Mouse (Mus musculus) T-helper 1 cell (primary cell): ENCODE results near the gene Abtb2.

Source experiments
- in situ Hi-C: fragments of 300-600 bp; cut with MboI, MseI; formaldehyde crosslinking; loops from one replicate; pipeline ENCODE4 v1.15.1; 2025; ENCODE audit warnings: high pct_unique_total_duplicates

The Abtb2 gene

DNA sequence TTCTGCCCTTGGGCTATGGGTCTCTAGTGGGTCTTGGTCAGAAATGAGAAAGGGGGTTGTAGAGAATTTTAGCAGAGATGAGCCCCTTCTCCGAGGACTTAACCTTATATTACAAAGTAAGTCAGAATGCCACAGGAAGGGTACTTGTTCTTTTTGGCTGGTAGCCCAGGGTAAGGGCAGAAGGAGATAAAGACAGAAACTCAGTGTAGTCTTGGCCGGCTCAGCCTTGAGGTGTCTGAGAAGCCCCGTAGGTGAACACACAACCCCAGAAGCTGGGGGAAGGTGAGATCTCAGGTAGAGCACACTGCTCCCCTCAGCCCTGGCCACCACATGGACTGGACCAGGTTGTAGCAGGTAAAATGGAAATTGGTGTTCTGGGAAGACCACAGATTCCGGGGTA is 93.1 kb downstream of the Abtb2 start:
- in situ Hi-C loops = loop anchor here (25.0 kb wide), 1 partner anchor 1203 kb away; the partner anchor contains the start of gene Ccdc73

DNA sequence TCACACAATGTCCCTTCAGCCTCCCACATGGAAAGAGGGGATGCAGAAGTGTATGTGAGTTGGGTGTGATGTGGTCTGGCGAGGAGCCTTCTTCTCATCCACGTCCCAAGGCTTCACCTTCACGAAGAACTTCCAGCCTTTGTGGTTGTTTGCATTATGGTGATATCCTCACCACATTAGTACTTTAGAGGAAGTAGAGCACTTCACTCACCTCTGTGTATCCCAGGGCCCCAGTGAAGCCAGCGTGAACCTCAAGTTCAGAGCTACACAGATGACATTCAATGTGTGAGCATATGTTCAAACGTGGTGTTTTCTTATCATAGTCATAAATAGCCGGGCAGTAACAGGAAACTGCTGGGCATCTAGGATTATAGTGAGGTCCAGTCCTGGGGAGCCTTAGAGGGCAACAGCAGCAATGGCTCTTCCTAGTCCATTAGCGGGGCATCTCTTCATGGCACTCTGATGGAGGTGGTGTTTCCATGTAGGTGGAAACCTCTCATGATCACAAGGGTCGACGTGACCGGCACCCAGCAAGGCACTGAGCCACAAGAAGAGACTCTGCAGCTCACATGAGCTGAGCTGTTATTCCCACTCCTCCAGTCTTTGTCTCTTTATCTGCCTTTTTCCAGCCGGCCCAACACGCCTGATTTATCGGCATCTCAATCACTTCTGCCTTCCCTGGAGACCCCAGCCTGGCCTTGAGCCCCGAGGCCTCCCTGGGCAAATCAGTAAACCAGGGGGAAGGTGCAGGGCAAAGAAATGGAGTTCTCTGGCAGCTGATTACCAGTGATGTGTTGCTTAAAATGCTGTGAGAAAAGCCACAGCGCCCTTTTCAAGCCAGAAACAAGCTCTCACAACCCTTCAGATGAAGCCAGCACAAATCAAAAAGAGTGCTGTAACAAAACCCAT is 93.8 kb downstream of the Abtb2 start:
- in situ Hi-C loops = loop anchor here (25.0 kb wide), 1 partner anchor 1202 kb away; the partner anchor contains the start of gene Ccdc73

DNA sequence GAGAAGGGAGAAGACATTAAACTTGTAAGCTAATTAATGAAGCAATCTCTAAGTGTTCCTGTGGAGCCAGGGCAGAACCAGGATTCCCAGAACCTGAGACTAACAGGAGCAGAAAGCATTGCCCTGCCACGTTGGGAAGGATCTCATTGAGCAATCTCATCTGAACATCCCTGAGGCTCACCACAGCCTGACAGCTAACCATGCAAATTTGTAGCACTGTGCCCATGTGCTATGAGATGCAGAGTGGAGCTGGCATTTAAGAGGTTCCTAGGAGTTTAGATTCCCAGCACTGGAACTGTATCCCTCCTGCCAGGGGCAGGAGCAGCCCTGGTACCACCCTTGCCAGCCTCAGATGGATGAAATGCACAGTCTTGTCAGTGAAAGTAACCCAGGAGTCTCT is 95.6 kb downstream of the Abtb2 start:
- in situ Hi-C loops = loop anchor here (25.0 kb wide), 1 partner anchor 1201 kb away; the partner anchor contains the start of gene Ccdc73

DNA sequence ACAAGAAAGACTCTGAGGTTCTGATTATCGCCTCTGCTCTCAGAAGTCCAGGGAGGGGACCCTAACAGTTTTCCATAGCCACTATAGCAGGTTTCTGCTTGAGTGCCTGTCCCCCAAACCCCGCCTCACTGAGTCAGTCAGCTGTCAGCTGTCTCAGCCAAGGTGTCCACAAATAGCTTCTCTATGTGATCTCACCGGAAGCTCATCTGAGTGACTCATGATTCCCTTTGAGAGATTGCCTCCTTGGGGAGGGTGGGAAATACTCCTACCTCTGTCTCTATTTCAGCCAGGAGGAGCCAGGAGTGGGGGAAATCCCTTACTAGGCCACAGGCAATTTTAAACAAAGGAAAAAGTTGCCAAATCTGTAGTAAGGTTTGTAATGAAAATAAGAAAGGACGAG is 96.0 kb downstream of the Abtb2 start:
- in situ Hi-C loops = loop anchor here (25.0 kb wide), 1 partner anchor 1200 kb away; the partner anchor contains the start of gene Ccdc73

DNA sequence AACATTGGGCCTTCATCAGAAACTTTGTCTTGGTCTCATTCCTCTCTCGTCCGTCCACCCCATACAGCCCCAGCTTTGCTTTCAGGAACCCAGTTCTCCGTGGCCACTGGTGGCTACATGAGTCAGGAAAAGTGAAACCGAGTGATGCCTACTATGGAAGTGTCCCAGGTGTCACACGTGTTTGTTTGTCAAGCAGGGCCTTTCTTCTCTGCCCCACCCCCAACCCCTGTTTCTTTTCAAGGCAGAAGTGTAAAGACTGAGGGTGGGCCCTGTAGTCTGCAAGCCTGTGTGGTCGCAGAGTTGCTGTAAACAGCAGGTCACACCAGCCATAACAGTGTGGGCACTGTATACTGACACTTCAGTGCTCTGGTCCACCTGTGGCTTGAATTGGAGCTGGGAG is 98.2 kb downstream of the Abtb2 start:
- in situ Hi-C loops = loop anchor here (25.0 kb wide), 1 partner anchor 1198 kb away; the partner anchor contains the start of gene Ccdc73

DNA sequence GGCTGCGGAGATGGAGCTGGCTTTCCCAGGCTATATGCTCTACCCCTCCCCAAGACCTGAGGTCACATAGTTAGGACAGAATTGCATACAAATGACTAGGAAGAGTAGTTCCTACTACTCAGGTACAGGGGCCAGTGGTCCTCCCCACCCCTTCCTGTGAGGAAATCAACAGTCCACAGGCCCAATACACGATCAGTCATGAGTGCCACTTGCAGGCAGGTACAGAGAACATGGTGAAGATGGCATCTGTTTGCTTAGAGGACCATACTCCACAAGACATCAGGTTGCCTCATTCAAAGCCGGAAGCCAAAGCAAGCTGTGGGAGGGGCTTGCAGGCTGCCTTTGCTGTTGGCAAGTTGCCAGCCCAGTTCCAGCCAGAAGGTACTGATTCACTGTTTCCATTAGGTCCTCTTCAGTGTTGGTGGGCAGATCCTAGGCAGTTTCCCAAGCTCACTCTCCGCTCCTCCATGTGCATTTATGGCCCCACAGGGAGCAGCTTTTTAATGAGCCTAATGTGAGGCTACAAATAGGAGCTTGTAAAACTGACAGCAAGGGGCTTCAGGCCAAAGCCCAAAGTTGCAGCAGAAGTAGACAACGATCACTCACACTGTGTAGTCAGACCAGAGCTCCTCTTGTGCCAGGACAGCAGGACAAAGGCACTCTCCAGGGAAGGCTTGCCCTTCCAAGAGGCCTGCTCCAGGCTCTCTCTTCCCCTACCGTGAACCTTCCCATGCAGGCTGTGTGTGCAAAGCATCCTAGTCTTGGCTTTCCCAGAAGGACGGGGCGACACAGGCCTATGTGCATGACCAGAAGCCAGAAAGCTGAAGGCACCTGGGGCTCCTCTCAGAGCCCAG is 102.1 kb downstream of the Abtb2 start:
- in situ Hi-C loops = loop anchor here (25.0 kb wide), 1 partner anchor 1194 kb away; the partner anchor contains the start of gene Ccdc73

DNA sequence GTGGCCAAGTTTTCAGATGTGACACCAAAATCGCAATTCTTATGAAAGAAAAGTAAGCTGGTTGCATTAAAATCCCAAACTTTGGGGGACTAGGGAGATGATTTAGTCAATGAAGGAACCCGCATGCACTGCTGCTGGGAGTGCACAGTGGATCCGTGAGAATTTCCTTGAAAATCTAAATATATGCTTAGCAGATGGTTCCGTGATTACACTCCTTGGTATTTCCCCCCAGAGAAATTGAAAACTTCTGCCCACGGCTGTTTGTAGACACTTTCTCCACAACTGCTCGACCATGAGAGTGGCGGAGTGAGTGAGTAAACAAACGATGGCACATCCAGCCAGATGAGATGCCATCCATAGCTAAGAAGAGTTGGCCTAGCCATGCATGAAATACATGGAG is 102.8 kb downstream of the Abtb2 start:
- in situ Hi-C loops = loop anchor here (25.0 kb wide), 1 partner anchor 1193 kb away; the partner anchor contains the start of gene Ccdc73

DNA sequence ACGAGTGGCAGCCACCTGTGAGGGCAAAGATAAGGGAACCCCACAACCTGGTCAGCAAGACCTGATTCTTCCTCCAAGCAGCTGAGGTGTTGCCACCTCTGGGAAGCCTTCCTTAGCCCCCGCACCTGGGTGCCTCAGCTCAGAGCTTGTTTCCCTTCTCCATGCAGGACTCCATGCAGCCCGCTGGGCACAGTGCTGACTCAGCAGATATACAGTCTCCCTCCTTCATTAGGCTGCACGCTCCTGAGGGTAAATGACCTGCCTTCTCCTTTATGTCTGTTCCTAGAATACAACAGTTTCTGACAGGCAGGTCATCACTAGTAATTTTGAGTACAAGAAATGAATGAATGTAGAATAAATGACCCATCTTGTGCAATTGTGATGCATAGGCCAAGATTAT is 103.5 kb downstream of the Abtb2 start:
- in situ Hi-C loops = loop anchor here (25.0 kb wide), 1 partner anchor 1193 kb away; the partner anchor contains the start of gene Ccdc73

DNA sequence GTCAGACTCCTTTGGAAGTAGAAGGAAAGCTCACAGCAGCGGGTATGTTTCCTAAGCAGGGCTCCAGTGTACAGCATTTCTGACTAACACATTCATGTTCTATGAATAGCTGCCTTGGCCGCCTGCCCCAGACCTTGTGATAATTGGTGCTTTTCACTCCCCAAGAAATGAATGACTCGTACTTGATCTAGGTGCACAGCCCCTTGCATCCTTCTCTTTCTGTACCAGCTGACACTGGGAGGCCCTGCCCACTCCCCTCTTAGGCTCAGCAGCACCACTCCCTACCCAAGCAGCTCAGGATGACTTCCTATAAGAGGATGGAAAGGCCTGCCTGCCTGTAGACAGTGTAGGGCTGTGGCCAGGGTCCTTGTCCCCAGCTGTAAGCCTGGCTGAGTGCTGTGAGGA is 104.2 kb downstream of the Abtb2 start:
- in situ Hi-C loops = loop anchor here (5.0 to 25.0 kb wide), 3 partner anchors 33 to 1192 kb away; partner anchors contain the start of gene Ccdc73

DNA sequence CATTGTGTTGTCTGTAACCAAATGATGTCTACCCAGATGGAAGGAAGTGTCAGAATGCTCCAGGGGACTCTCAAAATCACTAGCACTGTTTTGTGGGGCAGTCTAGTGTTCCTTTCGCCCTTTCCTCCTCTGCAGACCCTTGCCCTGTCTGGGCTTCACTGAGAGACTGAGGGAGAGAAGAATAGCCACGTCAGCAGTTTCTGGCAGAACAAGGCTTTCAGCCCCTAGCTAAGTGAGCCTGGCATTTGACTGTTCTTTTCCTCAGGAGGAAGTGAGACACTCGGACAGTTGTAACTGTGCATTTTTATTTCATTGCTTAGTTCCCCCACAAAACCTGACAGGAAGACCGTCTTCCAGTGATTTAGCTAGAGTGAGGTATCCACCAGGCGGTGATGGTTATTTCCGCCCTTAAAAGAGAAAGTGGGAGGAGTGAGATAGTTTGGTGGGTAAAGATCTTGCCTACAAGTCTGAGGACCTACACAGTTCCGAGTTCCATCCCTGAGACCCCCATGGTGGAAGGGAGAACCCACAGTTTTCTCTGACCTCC is 106.5 kb downstream of the Abtb2 start:
- in situ Hi-C loops = loop anchor here (5.0 to 25.0 kb wide), 3 partner anchors 35 to 1190 kb away; partner anchors contain the start of gene Ccdc73

DNA sequence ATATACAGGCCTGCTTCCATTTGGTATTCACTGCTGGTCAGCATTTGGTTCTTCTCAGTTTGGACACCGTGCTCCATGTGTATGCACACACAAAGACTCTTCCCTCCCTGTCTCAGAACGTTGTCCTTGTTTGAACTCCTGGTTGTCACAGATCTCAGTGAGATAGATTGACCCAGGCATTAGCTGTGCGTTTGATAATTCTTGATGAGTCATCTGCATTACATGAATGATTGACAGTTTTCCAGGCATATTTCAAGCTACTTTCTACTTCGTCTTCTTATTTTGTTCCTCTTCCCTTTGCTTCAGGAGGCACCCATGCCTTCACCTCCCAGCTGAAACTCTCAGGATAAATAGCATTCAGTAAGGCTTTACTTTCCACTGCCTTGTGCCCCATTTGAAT is 107.5 kb downstream of the Abtb2 start:
- in situ Hi-C loops = loop anchor here (5.0 to 25.0 kb wide), 3 partner anchors 36 to 1189 kb away; partner anchors contain the start of gene Ccdc73

DNA sequence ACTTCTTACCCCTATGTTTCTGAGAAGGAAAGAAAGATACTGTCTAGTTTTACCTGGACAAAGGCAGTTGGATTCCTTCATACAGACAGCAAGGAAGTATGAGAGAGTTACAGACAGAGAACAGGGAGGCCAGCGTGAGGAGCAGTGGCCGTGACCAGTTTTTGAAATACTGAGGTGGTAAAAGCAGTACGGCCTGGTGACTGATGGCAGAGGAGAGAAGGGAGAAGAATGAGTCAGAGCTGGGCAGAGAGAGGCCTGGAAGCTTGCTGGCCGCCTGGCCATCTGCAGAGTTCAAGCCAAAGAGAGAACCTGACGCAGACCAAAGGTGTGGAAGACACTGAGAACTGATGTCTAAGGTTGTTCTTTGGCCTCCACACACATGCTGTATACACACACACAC is 109.3 kb downstream of the Abtb2 start:
- in situ Hi-C loops = loop anchor here (10.0 kb wide), 1 partner anchor 61 kb away; no protein-coding TSS in a partner anchor

DNA sequence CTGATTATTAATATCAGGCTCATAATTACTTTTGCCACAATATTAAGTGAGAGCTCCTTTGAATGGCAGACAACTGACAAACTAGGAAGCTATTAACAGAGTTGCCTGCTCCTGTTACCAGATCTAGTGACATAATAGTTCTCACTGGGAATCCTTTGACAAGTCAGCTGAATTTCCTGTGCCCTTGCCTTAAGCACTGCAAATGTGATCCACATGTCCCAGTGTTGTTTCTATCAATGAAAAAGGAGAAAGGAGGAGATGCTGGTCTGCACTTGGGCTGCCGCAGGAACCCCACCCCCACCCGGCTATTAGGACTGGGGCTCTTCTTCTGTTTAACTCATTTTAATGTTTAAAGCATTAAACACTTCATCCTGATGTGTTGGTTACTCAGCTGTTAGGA is 110.7 kb downstream of the Abtb2 start:
- in situ Hi-C loops = loop anchor here (10.0 kb wide), 1 partner anchor 62 kb away; no protein-coding TSS in a partner anchor

DNA sequence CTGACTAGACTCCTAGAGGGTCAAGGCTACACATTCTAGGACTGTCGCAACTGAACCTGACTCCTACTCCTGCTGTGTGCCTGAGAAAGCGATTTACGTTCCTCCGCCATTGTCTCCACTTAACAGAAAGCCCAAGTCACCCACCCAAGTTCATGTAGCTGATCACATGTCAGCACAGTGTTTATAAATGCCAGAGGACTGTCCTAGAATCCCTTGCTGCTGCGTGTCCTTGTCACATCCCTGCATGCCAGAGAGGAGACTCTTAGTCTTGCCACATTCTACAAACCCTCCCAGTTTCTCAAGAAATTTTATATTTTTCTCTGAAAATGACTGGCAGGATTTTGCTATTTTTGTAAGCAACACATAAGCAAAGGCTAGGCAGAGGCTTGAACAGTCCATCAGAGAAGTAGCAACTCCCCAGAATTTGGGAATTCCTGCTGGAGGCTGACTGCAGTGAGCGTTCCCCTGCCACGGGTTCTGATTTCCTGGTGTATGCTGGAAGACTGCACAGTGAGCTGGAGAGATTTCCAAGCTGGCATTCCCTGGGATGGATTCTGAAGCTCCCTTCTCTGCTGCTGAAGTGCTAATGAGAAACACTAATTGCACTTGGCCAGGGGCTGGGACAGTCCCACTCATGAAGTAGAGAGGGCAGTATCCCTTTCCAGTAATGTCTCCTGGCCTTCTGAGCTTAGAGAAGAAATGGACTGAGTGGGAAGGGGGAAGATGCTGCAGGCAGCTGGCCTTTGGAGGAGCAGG is 111.7 kb downstream of the Abtb2 start:
- in situ Hi-C loops = loop anchor here (10.0 kb wide), 1 partner anchor 63 kb away; no protein-coding TSS in a partner anchor

DNA sequence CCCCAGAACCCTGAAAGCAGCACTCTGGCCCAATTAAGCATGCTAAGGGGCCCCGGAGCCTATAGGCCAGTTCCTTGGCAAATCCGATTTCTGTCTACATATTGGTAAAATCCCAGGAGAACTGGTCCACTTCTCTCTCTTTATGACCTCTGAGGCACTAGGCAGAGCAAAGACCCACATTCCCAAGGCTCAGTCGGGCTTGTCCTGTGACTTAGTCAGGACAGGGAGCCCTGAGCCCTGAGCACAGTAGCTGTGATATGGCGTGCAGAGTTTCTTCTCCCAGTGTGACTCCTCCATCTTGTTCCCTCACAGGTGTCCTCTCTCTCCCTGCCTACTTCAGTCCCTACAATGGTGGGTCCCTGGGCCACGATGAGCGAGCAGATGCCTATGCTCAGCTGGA is 112.3 kb downstream of the Abtb2 start:
- in situ Hi-C loops = loop anchor here (10.0 kb wide), 1 partner anchor 64 kb away; no protein-coding TSS in a partner anchor

DNA sequence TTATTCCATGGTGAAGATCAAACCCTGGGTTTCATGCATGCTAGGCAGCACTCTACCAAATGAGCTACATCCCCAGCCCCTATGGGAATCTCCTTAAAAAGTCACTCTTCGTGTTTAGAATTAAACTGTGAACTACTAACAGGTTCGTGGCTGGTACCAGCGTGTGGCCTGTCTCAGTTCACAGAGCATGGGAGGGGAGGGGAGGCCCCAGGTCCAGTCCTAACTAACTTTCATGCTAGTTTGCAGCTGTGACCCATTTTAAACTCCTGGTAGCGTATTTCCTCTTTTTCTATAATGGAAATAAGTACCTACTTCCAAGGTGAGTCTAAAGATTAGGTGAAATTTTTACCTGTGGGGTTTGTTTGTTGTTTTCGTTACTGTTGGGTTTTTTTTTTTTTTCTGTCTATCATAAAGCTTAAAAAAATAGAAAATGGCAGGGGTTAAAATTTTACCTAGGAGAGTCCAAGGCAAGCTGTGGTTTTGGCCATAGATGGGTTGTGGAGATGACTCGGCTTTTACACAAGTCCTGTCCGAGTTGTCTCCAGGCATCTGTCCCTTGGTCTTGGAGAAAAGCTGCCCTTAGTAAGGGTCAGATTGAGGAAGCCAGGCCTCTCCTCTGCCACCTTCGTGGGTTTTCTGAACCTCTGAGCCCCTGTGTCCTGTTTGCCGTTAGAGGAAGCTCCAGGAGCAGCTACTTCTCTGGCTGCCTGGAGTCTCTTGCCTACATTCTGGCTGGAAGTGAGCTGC is 114.4 kb downstream of the Abtb2 start:
- in situ Hi-C loops = no loop called here

DNA sequence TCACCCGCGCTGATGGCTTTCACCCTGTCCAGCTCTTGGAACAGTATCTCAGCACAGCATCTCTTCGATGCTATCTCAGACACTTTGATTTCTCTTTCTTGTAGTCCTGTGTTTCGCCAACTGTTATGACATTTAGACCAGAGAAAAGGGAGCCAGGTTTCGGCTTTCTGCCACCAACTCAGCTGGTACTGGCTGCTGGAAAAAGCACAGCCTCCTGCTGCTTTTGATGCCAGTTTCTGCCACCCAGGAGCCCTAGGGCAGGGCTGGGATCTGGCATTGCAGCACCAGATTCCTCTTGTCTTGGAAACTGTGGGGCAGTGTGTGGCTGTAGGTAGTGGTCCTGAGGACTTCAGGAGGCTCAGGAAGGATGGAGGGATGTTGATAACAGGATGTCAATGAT is 115.0 kb downstream of the Abtb2 start:
- in situ Hi-C loops = no loop called here

DNA sequence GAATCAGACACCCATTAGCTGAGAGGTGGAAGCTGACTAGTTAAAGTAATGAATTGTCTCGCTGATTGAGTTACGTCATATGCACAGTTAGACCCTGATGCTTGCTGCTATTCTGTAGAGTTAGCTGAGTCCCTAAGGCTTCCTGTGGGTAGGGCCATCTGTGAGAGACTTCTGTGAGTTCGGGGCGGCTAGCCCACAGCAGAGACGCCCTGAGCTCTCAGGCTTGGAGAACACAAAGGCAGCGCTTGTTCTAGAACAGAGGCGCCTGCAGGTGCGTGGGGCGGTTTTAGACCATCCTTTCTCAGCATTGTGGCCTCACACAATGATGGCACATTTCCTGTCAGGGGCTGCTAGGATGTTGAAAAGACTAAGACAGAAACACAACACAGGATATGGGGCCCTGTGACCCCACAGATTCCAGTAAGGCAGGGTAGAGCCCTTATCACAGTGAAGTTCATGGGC is 116.2 kb downstream of the Abtb2 start:
- in situ Hi-C loops = no loop called here

DNA sequence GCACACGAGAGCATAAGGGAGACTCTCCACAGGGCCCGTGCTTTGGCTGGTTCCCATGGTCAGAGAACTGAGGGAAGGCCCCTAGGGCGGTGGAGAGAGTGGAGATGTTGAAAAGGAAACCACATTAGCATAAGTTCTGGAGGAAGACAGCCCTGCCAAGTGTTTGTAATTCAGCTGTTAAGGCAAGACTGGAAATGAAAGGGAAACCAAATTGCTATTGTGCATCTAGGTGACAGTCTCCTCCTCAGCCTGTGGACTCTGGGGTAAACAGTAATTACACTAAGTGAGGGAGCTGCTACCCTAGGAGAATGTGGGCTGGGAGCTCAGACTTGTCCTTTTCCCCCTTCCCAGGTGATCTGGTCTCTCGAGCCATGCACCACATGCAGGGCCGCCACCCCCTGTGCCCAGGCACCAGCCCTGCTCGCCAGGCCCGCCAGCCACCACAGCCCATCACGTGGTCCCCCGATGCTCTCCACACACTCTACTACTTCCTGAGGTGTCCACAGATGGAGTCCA is 116.9 kb downstream of the Abtb2 start:
- in situ Hi-C loops = no loop called here
